Mouse (Mus musculus): Measurements from ENCODE around the gene Necab2. TPM values are rescaled to one million over a fixed set of nuclear protein-coding genes. Genes with fewer than 3 reads are reported as not detected.

The Necab2 gene
- polyA plus RNA-seq, 1 experiment from 2014 or later, result 4.6 TPM

- H3K4me3 ChIP-seq (ENCODE audit: low read length), result no peak overlapping the region; the same call in 1 of the 2 replicates
- ATAC-seq (ENCODE audit: low FRiP score, low TSS enrichment), result peak; percentile 71
- H3K27ac ChIP-seq (ENCODE audit: low read depth, low read length), result no peak overlapping the region
- H3K4me2 ChIP-seq (replicated peaks; ENCODE audit: low read depth, low read length), result peak overlapping the region; percentile 46
- H3K36me3 ChIP-seq (ENCODE audit: control insufficient read depth, insufficient read depth, low read length), result peaks cover 32% of the 10 kb centered on the region
- H3K9ac ChIP-seq (ENCODE audit: low read depth, low read length), result peak overlapping the region; percentile 51; the same call in 1 of the 2 replicates
- no peaks in the 10 kb centered on the region for H3K9me3 ChIP-seq (ENCODE audit: control insufficient read depth, low read length)
- no peaks in the 10 kb centered on the region for H3K27me3 ChIP-seq (ENCODE audit: control insufficient read depth, insufficient read depth, low read length)
- 12% methylated on average over 18 of the region's 18 CpGs for WGBS
- H3K4me1 ChIP-seq (ENCODE audit: control insufficient read depth, insufficient read depth, low read length), result 0 out of 2 replicates have a peak, but pooled peaks cover 2% of the 10 kb centered on the region
Observed at GRCm38 (mm10) chr8:119412735-119413498, 33.6 kb upstream of the Necab2 start.

- 86% methylated on average over 10 of the region's 10 CpGs for WGBS
- Histone ChIP-seq H3K4me1 (ENCODE audit: control insufficient read depth, insufficient read depth, low read length) (0 out of 2 replicates have a peak, but pooled peaks cover 2% of the 10 kb centered on the region), H3K4me3 (ENCODE audit: low read length) (no peak overlapping the region), H3K36me3 (ENCODE audit: control insufficient read depth, insufficient read depth, low read length) (peaks cover 26% of the 10 kb centered on the region), H3K27ac (ENCODE audit: low read depth, low read length) (no peak overlapping the region), H3K4me2 (replicated peaks; ENCODE audit: low read depth, low read length) (no peak overlapping the region), H3K9ac (ENCODE audit: low read depth, low read length) (no peak overlapping the region), H3K27me3 (ENCODE audit: control insufficient read depth, insufficient read depth, low read length) (no peaks in the 10 kb centered on the region), H3K9me3 (ENCODE audit: control insufficient read depth, low read length) (no peaks in the 10 kb centered on the region)
- no peak for ATAC-seq (ENCODE audit: low FRiP score, low TSS enrichment)
Observed at GRCm38 (mm10) chr8:119413605-119414004, 32.9 kb upstream of the Necab2 start.

- H3K27ac ChIP-seq (ENCODE audit: low read depth, low read length), result no peak overlapping the region
- H3K9me3 ChIP-seq (ENCODE audit: control insufficient read depth, low read length), result no peaks in the 10 kb centered on the region
- no peak for ATAC-seq (ENCODE audit: low FRiP score, low TSS enrichment)
- no peak overlapping the region for H3K4me3 ChIP-seq (ENCODE audit: low read length)
- H3K4me2 ChIP-seq (replicated peaks; ENCODE audit: low read depth, low read length), result no peak overlapping the region
- H3K27me3 ChIP-seq (ENCODE audit: control insufficient read depth, insufficient read depth, low read length), result no peaks in the 10 kb centered on the region
- peaks cover 25% of the 10 kb centered on the region for H3K4me1 ChIP-seq (ENCODE audit: control insufficient read depth, insufficient read depth, low read length)
- no peaks in the 10 kb centered on the region for H3K36me3 ChIP-seq (ENCODE audit: control insufficient read depth, insufficient read depth, low read length)
- no peak overlapping the region for H3K9ac ChIP-seq (ENCODE audit: low read depth, low read length)
- 73% methylated on average over 7 of the region's 7 CpGs for WGBS
Observed at GRCm38 (mm10) chr8:119420318-119420717, 26.2 kb upstream of the Necab2 start.

GRCm38 (mm10) chr8:119421603-119422122 lies 24.9 kb upstream of the Necab2 start:
- Histone ChIP-seq H3K36me3 (ENCODE audit: control insufficient read depth, insufficient read depth, low read length) (no peaks in the 10 kb centered on the region), H3K4me2 (replicated peaks; ENCODE audit: low read depth, low read length) (no peak overlapping the region), H3K9me3 (ENCODE audit: control insufficient read depth, low read length) (no peaks in the 10 kb centered on the region), H3K27ac (ENCODE audit: low read depth, low read length) (no peak overlapping the region), H3K9ac (ENCODE audit: low read depth, low read length) (no peak overlapping the region), H3K4me3 (ENCODE audit: low read length) (no peak overlapping the region), H3K4me1 (ENCODE audit: control insufficient read depth, insufficient read depth, low read length) (peaks cover 23% of the 10 kb centered on the region), H3K27me3 (ENCODE audit: control insufficient read depth, insufficient read depth, low read length) (no peaks in the 10 kb centered on the region)
- no peak for ATAC-seq (ENCODE audit: low FRiP score, low TSS enrichment)
- WGBS, result 65% methylated on average over 9 of the region's 9 CpGs

- H3K27ac ChIP-seq (ENCODE audit: low read depth, low read length), result no peak overlapping the region
Observed at GRCm38 (mm10) chr8:119422123-119422711, 24.3 kb upstream of the Necab2 start.

GRCm38 (mm10) chr8:119423631-119424141 lies 22.8 kb upstream of the Necab2 start:
- Histone ChIP-seq H3K4me2 (replicated peaks; ENCODE audit: low read depth, low read length) (no peak overlapping the region), H3K9me3 (ENCODE audit: control insufficient read depth, low read length) (no peaks in the 10 kb centered on the region), H3K36me3 (ENCODE audit: control insufficient read depth, insufficient read depth, low read length) (no peaks in the 10 kb centered on the region), H3K27me3 (ENCODE audit: control insufficient read depth, insufficient read depth, low read length) (no peaks in the 10 kb centered on the region), H3K27ac (ENCODE audit: low read depth, low read length) (peak overlapping the region; percentile 55), H3K9ac (ENCODE audit: low read depth, low read length) (no peak overlapping the region), H3K4me1 (ENCODE audit: control insufficient read depth, insufficient read depth, low read length) (peaks cover 23% of the 10 kb centered on the region), H3K4me3 (ENCODE audit: low read length) (no peak overlapping the region)
- ATAC-seq (ENCODE audit: low FRiP score, low TSS enrichment), result no peak
- 50% methylated on average over 9 of the region's 9 CpGs for WGBS

More at GRCm38 (mm10) chr8:119422123-119422711, 24.3 kb upstream of the Necab2 start:
- Histone ChIP-seq H3K4me2 (replicated peaks; ENCODE audit: low read depth, low read length) (no peak overlapping the region), H3K9ac (ENCODE audit: low read depth, low read length) (no peak overlapping the region), H3K4me3 (ENCODE audit: low read length) (no peak overlapping the region), H3K4me1 (ENCODE audit: control insufficient read depth, insufficient read depth, low read length) (peaks cover 23% of the 10 kb centered on the region), H3K27me3 (ENCODE audit: control insufficient read depth, insufficient read depth, low read length) (no peaks in the 10 kb centered on the region), H3K36me3 (ENCODE audit: control insufficient read depth, insufficient read depth, low read length) (no peaks in the 10 kb centered on the region), H3K9me3 (ENCODE audit: control insufficient read depth, low read length) (no peaks in the 10 kb centered on the region)
- no peak for ATAC-seq (ENCODE audit: low FRiP score, low TSS enrichment)
- 66% methylated on average over 8 of the region's 9 CpGs for WGBS

- no peak overlapping the region for H3K9ac ChIP-seq (ENCODE audit: low read depth, low read length)
- no peak for ATAC-seq (ENCODE audit: low FRiP score, low TSS enrichment)
- H3K4me2 ChIP-seq (replicated peaks; ENCODE audit: low read depth, low read length), result no peak overlapping the region
- peak overlapping the region; percentile 55 for H3K27ac ChIP-seq (ENCODE audit: low read depth, low read length)
- H3K4me1 ChIP-seq (ENCODE audit: control insufficient read depth, insufficient read depth, low read length), result peaks cover 19% of the 10 kb centered on the region
- WGBS, result 80% methylated on average over 10 of the region's 10 CpGs
- no peaks in the 10 kb centered on the region for H3K27me3 ChIP-seq (ENCODE audit: control insufficient read depth, insufficient read depth, low read length)
- no peaks in the 10 kb centered on the region for H3K9me3 ChIP-seq (ENCODE audit: control insufficient read depth, low read length)
- no peak overlapping the region for H3K4me3 ChIP-seq (ENCODE audit: low read length)
- H3K36me3 ChIP-seq (ENCODE audit: control insufficient read depth, insufficient read depth, low read length), result no peaks in the 10 kb centered on the region
Observed at GRCm38 (mm10) chr8:119424199-119424733, 22.3 kb upstream of the Necab2 start.

- Histone ChIP-seq H3K4me3 (ENCODE audit: low read length) (no peak overlapping the region), H3K27ac (ENCODE audit: low read depth, low read length) (peak overlapping the region; percentile 55; the same call in 1 of the 2 replicates), H3K4me2 (replicated peaks; ENCODE audit: low read depth, low read length) (no peak overlapping the region), H3K27me3 (ENCODE audit: control insufficient read depth, insufficient read depth, low read length) (no peaks in the 10 kb centered on the region), H3K4me1 (ENCODE audit: control insufficient read depth, insufficient read depth, low read length) (peaks cover 17% of the 10 kb centered on the region; the same call in 1 of the 2 replicates), H3K36me3 (ENCODE audit: control insufficient read depth, insufficient read depth, low read length) (no peaks in the 10 kb centered on the region), H3K9me3 (ENCODE audit: control insufficient read depth, low read length) (no peaks in the 10 kb centered on the region), H3K9ac (ENCODE audit: low read depth, low read length) (no peak overlapping the region)
- WGBS, result 76% methylated on average over 10 of the region's 10 CpGs
- ATAC-seq (ENCODE audit: low FRiP score, low TSS enrichment), result no peak
Observed at GRCm38 (mm10) chr8:119424740-119425139, 21.8 kb upstream of the Necab2 start.

All from kidney, embryonic 14.5 days (tissue).